Mouse (Mus musculus) layer of hippocampus, adult 2 months (tissue): ENCODE results near the gene Samd8. TPM values are rescaled to one million over a fixed set of nuclear protein-coding genes. Genes with fewer than 3 reads are reported as not detected.

Experiments
- DNase-seq, 2 experiments: peaks; one replicate each; pipeline ENCODE4 v3.0.0; 2022; ENCODE audit warnings: low spot score in 2 of 2
- H3K27ac ChIP-seq: fragments of 200-600 bp; 2 replicates; pipeline ENCODE4 v1.8.1; 2022
- H3K4me3 ChIP-seq: fragments of 200-600 bp; 2 replicates; pipeline ENCODE4 v1.8.1; 2022; ENCODE audit warnings: mild to moderate bottlenecking
- CTCF ChIP-seq: fragments of 200-600 bp; conservative IDR thresholded peaks from 2 replicates; pipeline ENCODE4 v1.8.1; 2022; ENCODE audit warnings: antibody characterized with exemption, mild to moderate bottlenecking, moderate library complexity
- total RNA-seq, 2 experiments: library from RNA; stranded (reverse); gene quantifications; 2 replicates each; pipeline ENCODE4 v1.2.3; 2021

Gene Samd8
- total RNA-seq, 2 experiments from 2014 or later = 79.3 to 82.6 TPM

- DNase-seq = peak in 1 of 2 experiments; percentile 71
- H3K27ac ChIP-seq = no peak overlapping the region
- TF ChIP-seq CTCF = peak; percentile 81
- no peak overlapping the region for H3K4me3 ChIP-seq
These were observed 2.0 kb upstream of the Samd8 start for GRCm38 (mm10) chr14:21748142-21748870.

- TF ChIP-seq CTCF = no peak
- Histone ChIP-seq H3K4me3 (peak within 1 kb of the TSS; percentile 81), H3K27ac (peak within 1 kb of the TSS; percentile 95)
- peak; percentile 70 for DNase-seq
These were observed 681 bp downstream of the Samd8 start, which contains the start of gene Dusp13 for GRCm38 (mm10) chr14:21750881-21751542. Dusp13 (minus strand) TSS chr14:21751181.

DNA sequence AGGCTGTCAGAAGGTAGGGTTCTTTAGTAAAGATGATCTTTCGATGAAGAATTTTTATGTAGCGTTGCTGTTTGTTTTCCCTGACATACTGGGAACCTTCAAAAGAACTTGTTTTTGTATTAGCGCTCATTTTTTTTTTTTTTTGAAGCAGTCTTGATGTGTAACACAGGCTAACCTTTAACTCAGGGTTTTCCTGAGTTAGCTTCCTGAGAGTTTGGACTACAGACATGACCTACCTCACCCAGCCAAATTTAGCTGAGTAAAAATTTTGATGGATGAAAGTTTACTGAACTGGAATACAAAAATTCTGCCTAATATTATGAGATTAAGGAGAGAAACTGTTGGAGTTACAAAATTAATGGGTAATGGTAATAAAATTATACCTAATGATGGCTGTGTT lies 2.1 kb downstream of the Samd8 start:
- peak overlapping the region; percentile 81; the same call in 1 of the 2 replicates for H3K4me3 ChIP-seq
- no peak overlapping the region for H3K27ac ChIP-seq
- TF ChIP-seq CTCF = no peak
- no peak for DNase-seq

GRCm38 (mm10) chr14:21753367-21753766 lies 3.0 kb downstream of the Samd8 start:
- no peak for TF ChIP-seq CTCF
- Histone ChIP-seq H3K4me3 (no peak overlapping the region), H3K27ac (no peak overlapping the region)
- DNase-seq = no peak

DNA sequence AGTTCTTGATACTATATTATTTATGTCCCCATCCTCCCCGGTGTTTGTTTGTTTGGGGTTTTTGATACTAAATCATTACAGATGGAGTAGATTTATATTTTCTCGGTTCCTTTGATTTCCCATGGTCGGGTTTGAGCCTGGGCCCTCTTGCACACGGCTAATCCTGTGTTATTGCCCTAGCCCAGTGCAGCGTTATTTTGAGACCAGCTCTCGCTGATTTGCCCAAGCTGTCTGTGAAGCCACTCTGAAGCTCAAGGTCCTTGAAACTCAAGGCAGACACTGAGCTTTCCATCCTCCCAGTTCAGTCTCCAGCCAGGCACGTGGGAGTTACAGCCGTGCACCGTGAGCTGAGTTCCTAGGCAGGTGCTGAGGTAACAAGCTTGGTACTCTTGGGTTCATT lies 11.2 kb downstream of the Samd8 start:
- H3K4me3 ChIP-seq = no peak overlapping the region
- DNase-seq = no peak
- TF ChIP-seq CTCF = no peak
- H3K27ac ChIP-seq = peak overlapping the region; percentile 62

DNA sequence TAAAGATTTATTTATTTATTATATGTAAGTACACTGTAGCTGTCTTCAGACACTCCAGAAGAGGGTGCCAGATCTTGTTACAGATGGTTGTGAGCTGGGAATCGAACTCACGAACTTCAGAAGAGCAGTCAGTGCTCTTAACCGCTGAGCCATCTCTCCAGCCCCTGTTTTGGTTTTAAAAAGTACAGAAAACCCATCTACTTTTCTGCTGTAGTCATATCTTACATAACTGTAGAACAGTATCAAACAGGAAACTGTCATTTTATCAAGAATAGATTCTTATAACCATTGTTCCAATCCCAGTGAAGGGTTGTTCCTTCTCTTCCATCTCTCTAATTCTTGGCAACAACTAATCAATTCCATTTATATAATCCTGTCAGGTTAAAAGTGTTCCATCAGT lies 13.4 kb downstream of the Samd8 start:
- TF ChIP-seq CTCF = peak; percentile 15; the same call in 1 of the 2 replicates
- Histone ChIP-seq H3K4me3 (no peak overlapping the region), H3K27ac (peak overlapping the region; percentile 41; the same call in 1 of the 2 replicates)
- no peak for DNase-seq

DNA sequence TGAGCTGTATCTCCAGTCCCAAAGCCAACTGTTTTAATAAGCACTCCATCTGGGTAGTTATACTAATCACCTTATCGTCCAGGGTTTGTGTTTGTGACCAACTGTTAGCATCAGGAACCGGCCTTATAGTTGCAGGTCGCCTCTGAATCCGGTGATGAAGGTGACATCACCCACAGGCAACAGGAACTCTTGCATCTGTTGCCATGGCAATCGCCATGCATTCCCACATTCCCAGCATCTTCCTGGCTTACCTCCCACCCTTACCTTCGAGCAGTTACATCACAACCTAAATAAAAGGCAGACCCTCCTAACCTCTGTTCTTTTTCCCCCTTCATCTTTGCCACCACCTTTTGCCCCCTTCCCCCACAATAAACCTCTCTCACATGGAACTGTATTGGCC lies 14.3 kb downstream of the Samd8 start:
- no peak for DNase-seq
- no peak overlapping the region for H3K4me3 ChIP-seq
- H3K27ac ChIP-seq = no peak overlapping the region
- TF ChIP-seq CTCF = no peak

DNA sequence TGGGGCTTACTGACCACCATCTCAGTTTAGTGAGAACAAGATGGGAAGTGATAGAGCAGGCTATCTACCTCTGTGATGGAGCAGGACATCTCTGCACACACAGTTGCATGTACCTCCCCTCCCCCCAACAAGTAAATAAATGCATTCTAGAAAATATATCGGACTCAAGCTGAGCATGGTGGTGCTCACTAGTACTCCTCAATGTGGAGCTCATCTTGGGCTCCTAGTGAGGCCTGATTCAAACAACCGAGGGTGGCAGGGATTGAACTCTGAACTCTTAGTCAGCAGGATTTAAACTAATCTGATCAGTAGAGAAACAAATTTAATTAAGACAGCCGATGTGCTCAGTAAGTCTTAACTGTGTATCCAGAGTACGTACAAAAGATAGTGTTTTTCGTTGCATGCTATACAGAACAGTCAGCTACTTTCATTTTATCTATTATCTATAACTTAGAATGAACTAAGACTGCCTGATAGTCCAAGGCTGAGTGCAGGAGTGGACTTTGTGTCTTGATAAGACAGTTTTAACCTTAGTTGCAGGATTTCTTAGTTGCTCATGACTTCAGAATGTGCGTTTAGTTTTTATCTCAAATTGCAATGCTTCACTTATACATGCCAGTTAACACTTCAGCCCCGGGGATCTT lies 15.5 kb downstream of the Samd8 start:
- H3K4me3 ChIP-seq = no peak overlapping the region
- no peak for TF ChIP-seq CTCF
- DNase-seq = no peak
- H3K27ac ChIP-seq = no peak overlapping the region

- H3K27ac ChIP-seq = no peak overlapping the region
- no peak for TF ChIP-seq CTCF
- no peak for DNase-seq
- H3K4me3 ChIP-seq = no peak overlapping the region
These were observed 16.1 kb downstream of the Samd8 start for GRCm38 (mm10) chr14:21766398-21766958.

DNA sequence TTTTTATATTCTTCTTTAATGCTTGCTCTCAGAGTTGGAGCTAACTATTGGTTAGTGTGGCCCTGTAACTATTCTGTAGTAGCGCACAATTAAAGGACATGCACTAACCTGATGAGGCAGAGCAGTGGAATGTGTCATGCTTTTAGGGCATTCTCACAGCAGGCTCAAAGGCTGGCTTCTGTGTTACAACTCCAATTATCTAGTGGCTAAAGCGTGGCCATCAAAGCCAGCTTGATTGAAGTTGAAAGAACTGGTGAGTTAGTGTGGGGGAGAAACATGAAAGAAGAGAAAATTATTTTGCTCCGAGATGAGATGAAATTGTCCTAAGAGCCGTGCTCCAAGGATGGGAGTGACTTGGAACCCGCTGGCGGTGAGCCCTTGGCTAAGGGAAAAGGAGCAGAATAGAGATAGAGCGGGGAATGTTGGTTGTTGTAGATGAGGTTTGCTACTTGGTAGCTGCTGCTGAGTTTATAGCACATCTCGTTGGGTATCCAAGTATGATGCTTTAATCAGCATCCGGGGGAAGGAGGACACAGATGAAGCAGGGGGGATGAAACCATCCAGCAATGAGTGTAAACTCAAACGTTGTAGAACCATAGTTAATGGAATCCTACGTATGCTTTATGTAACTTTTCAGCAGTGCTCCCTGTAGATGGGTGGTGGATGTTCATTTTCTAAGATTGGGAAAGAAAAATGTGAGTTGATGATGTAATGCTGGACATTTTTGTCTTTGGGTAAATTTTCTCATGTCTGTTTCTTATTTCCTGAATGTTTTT lies 22.4 kb downstream of the Samd8 start:
- H3K27ac ChIP-seq = no peak overlapping the region
- DNase-seq = no peak
- no peak for TF ChIP-seq CTCF
- H3K4me3 ChIP-seq = no peak overlapping the region

GRCm38 (mm10) chr14:21773946-21774345 lies 23.6 kb downstream of the Samd8 start:
- Histone ChIP-seq H3K27ac (no peak overlapping the region), H3K4me3 (no peak overlapping the region)
- DNase-seq = no peak
- TF ChIP-seq CTCF = no peak

GRCm38 (mm10) chr14:21776201-21776600 lies 25.9 kb downstream of the Samd8 start:
- no peak for TF ChIP-seq CTCF
- Histone ChIP-seq H3K4me3 (no peak overlapping the region), H3K27ac (no peak overlapping the region)
- no peak for DNase-seq
